Mouse (Mus musculus) embryo, embryonic 9.5 days (tissue): ENCODE measurements at regions not wholly inside any gene's neighbourhood (a gene's known extent, or its start where the extent isn't known, plus 50 kb on each side); places are given as distances from the start of the nearest gene placed in this dataset.

Experiments used
- DNase-seq: peaks from one replicate; pipeline ENCODE4 v3.0.0-alpha.2; 2017; ENCODE audit errors: extremely low spot score

GRCm38 (mm10) chr11:40624126-40624778, 70.8 kb downstream of the Mat2b start:
- no peak for DNase-seq

GRCm38 (mm10) chr11:40620036-40620435, 75.0 kb downstream of the Mat2b start:
- DNase-seq = no peak

GRCm38 (mm10) chr11:40603008-40603407, 92.0 kb downstream of the Mat2b start:
- DNase-seq = no peak

GRCm38 (mm10) chr11:40601572-40601909, 93.5 kb downstream of the Mat2b start:
- peak; percentile 58 for DNase-seq

- DNase-seq = peak; percentile 10
Measured at GRCm38 (mm10) chr11:40600773-40601571, 94.0 kb downstream of the Mat2b start.

- peak; percentile 62 for DNase-seq
Measured at GRCm38 (mm10) chr11:40599956-40600772, 94.8 kb downstream of the Mat2b start.

GRCm38 (mm10) chr11:40596347-40596746, 98.7 kb downstream of the Mat2b start:
- DNase-seq = no peak

- no peak for DNase-seq
Measured at GRCm38 (mm10) chr11:40592056-40592455, 102.9 kb downstream of the Mat2b start.

GRCm38 (mm10) chr11:40573758-40574139, 121.3 kb downstream of the Mat2b start:
- no peak for DNase-seq

GRCm38 (mm10) chr11:40572953-40573757, 121.8 kb downstream of the Mat2b start:
- DNase-seq = peak; percentile 34

GRCm38 (mm10) chr11:40562866-40563265, 132.1 kb downstream of the Mat2b start:
- DNase-seq = no peak

- no peak for DNase-seq
Measured at GRCm38 (mm10) chr11:40561983-40562382, 133.0 kb downstream of the Mat2b start.

GRCm38 (mm10) chr11:40561400-40561799, 133.6 kb downstream of the Mat2b start:
- DNase-seq = no peak

- DNase-seq = no peak
Measured at GRCm38 (mm10) chr11:40558486-40558885, 136.5 kb downstream of the Mat2b start.

GRCm38 (mm10) chr11:40554867-40555794, 139.9 kb downstream of the Mat2b start:
- no peak for DNase-seq

- no peak for DNase-seq
Measured at GRCm38 (mm10) chr11:40552054-40552453, 142.9 kb downstream of the Mat2b start.

- DNase-seq = no peak
Measured at GRCm38 (mm10) chr11:40546596-40546995, 148.4 kb downstream of the Mat2b start.

GRCm38 (mm10) chr11:40545537-40545936, 149.5 kb downstream of the Mat2b start:
- DNase-seq = no peak

- no peak for DNase-seq
Measured at GRCm38 (mm10) chr11:40540229-40540628, 154.8 kb downstream of the Mat2b start.

GRCm38 (mm10) chr11:40539776-40540175, 155.2 kb downstream of the Mat2b start:
- DNase-seq = peak; percentile 36
